Mouse (Mus musculus) adrenal gland, postnatal 36 days (tissue): ENCODE data around the gene Thegl. TPM values are rescaled to one million over a fixed set of nuclear protein-coding genes. Genes with fewer than 3 reads are reported as not detected.
A peak's percentile ranks its signal among the peaks of the same experiment; 100 is the strongest.
"Not testable (repeated sequence)": the region's sequence is repeated elsewhere in the genome, so short reads cannot be mapped to it uniquely, and the experiment has no call there.

Experiments
- DNase-seq, 2 experiments: peaks; one replicate each; pipeline ENCODE4 v3.0.0; 2021; ENCODE audit warnings: mixed read lengths in 1 of 2
- long read RNA-seq, 2 experiments: library from polyadenylated mRNA; stranded (forward); transcript quantifications; one replicate each; pipeline ENCODE4 v2.0.0; 2021; ENCODE audit warnings: borderline sequencing depth in 2 of 2
- total RNA-seq, 2 experiments: library from RNA; stranded (reverse); gene quantifications; 2 replicates each; pipeline ENCODE4 v1.2.3; 2021

Thegl gene
- not detected for total RNA-seq
- long read RNA-seq, experiment 1, result 0 reads
- long read RNA-seq, experiment 2, result 0 reads

DNA sequence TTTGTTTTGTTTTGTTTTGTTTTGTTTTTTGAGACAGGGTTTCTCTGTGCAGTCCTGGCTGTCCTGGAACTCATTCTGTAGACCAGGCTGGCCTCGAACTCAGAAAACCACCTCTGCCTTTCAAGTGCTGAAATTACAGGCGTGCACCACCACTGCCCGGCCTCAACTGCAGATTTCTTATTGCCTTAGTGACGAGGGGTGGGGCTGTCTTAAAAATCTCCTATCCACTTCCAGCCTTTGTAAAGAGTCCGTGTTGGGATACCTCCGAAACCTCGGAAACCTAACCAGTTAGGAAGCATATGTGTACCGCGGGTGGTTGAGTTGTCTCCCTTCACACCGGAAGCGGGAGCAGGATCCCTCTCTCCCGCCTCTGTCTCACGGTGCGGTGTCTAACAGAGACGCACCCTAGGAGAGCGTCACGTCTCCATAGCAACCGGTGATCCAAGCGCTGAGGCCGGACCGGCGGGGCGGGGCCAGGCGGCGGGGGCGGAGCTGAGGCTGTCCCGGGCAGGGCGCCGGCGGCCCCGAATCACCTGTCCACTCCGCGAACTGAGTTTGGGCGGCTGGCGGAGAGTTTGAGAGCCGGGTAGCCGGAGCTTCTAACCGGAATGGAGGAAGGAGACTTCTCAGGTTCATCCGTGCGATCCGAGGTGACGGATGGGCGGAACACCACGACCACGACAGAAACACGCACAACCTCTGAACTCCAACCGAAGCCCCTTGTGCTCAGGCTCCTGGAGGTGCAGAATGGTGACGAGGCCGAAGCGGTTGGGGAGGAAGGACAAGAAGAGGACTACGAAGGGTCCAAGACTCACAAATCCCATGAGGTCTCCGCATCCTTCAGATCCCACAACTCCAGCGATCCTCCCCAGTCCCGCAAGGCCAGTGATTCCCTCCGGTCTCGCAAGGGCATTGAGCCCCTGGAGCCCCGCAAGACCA, at the start of gene Thegl:
Gene Thegl (plus strand): TSS at position 480 of the 939 bp plus-strand sequence.
- peak; percentile 89 to 94 for DNase-seq

DNA sequence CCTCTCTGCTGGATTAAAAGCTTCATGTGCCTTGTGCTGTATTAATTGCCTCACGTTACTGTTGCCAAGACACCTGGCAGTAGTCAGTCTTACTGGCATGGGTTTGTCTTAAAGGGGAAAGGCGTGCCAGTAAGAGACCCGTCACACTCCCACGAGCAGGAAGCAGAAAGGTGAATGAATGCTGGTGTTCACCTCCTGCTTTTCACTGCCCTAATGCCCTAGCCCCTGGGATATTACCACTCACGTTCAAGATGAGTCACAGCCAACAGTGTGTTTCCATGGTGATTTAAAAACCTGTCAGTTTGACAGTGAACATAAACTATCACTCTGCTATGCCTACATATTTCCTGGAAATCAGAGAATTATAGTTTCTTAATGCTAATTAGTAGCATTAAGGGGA, 46.6 kb upstream of the Thegl start:
- DNase-seq, result no peak

DNA sequence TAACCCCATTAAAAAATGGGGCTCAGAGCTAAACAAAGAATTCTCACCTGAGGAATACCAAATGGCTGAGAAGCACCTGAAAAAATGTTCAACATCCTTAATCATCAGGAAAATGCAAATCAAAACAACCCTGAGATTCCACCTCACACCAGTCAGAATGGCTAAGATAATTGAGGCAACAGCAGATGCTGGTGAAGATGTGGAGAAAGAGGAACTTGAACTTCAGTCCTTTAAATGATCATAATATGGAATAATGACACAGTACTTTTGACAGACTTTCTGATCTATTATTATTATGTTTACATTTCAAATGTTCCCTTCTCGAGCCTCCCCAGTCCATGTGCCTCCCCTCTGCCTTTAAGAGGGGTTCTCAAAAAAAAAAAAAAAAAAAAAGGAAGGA, 44.7 kb upstream of the Thegl start:
- DNase-seq, result not testable (repeated sequence)

DNA sequence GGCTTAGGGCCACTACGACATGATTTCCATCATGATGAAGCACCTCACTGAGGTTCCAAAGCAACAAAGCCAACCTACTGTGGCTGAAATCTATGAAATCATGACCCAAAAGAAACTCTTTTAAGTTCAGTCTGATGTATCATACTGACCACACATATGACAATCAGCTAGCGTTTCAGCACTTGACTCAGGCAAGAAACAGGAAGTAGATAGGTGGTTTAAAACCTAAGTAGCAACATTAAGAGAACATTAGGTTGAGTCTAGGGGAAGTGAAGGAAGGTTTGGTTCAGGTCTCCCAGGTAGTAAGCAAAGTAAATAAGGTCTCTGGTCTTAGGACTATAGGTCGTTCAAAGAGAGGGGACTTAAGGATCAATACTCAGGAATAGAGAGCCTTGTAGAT, 42.3 kb upstream of the Thegl start:
- no peak for DNase-seq

DNA sequence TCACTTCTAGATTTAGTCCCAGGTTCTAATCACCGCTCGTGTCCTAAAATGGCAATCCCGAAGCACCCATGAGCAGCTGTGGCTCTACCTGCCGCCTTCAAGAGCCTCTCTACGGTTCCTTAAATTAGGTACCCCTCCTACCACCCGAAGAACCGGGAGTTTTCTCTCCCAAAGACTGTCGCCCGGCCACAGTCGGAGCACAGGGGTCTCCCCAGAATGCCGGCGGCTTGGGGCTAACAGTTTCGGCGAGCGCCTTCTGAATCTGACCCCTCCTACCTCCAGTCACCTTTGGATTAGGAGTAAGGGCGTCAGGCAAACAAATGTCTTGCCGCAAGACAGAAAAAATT, 41.6 kb upstream of the Thegl start:
- DNase-seq, result no peak

DNA sequence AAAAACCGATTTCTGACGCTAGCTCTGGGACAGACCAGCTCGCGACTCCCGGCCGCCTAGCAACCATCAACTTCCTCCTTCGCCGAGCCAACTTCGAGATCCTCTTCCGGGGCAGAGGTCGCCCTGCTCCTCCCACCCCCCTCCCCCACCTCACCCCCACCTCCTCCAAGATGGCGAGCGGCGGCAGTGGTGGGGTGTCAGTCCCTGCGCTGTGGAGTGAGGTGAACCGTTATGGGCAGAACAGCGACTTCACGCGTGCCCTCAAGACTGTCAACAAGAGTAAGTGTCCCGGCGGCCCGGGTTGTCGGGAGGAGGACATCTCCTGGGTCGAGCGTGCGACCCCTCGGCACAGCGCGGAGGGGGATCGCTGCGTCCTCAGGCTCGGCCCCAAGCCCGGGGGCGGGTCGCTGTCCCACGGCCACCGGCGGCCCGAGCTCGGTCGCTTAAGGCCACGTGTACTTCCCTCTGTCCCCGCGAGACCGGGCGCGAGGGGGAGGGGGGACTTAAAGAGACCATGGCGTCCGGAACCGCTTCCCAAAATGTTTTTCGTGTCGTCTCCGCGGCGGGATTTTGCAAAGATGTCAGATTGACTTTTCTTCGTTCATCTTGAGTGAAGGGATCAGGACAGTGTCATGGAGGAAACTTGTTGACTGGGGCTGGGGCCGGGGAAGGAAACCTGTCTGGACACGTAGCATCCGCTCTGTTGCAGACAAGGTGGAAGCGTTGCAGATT, 41.1 kb upstream of the Thegl start, which contains the start of gene Srp72:
Gene Srp72 (plus strand): TSS at position 130 of the 732 bp plus-strand sequence.
- DNase-seq, result peak; percentile 90 to 93

DNA sequence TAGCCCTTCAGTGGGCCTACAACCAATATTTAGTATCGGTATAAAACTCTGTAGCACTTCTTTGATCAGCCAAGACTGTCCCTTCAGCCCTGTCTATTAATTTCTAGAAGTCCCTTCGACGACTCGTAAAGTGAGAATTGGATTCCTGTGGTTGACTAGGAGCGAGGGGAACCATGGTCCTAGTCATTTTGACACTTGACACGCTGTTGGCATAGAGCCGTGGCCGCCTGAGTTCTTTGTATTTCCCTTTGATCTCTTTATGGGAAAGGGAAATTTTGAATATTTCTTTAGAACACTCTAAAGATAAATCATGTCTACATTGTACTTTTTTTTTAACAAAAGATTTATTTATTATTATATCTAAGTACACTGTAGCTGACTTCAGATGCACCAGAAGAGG, 40.1 kb upstream of the Thegl start:
- DNase-seq, result peak; percentile 36 to 50

DNA sequence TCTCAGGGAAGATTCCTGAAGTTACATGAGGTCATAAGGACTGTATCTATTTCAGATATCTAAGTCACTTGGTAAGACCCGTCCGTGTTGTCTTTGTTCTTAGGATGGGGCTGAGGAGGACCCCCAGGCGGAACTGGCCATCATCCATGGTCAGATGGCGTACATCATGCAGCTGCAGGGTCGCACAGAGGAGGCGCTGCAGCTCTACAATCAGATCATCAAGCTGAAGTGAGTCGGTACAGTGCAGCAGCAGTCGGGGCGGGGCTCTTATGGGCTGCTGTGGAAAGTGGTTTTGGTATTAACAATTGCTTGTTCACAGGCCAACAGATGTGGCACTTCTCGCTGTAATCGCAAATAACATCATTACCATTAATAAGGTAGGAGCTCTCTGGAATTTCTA, 31.8 kb upstream of the Thegl start:
- DNase-seq, result no peak

DNA sequence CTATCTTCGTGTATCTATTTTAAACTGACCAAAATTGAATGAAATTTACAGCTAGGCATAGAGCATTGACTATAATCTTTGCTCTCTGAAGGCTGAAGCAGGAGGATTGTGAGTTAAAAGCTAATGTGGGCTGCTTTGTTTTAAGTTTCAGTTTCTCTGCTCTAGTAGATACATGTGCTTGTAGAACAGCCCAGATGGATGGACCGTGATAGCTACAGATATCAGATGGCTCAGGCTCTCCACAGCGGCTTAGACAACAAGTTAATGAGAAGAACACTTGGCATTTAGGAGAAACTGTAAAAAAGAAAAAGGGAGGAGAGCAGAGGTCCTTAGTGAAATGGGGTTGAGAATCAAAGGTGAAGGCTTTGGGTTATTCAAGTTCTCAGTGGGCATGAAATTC, 25.0 kb upstream of the Thegl start:
- DNase-seq, result no peak

DNA sequence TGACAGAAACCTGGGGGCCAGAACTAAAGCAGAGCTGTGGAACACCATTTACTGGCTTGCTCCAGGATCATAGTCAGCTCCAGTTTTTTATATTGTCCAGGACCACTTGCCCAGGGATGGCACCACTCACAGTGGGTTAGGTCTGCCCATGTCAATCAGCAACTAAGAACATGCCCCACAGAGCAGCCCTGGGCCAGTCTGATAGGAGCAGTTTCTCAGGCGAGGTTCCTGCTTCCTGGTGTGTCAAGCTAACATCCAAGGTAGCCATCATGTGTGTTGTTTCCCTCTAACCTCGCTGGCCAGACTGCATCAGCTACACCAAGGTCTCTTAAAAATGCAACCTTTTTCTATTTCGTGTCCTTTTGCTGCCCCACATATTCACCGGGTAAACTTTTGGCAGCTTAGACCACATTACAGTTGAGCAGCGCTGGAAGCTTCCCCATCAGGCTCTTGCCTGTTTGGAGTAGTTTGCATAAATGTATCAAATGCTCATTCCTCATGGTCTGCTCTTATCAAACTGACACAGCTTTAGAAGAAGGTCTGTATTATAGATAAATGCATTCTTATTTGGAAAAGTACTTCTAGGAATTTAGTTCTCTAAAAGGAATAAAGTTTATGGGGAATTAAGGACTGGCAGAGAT, 22.5 kb upstream of the Thegl start:
- DNase-seq, result no peak

DNA sequence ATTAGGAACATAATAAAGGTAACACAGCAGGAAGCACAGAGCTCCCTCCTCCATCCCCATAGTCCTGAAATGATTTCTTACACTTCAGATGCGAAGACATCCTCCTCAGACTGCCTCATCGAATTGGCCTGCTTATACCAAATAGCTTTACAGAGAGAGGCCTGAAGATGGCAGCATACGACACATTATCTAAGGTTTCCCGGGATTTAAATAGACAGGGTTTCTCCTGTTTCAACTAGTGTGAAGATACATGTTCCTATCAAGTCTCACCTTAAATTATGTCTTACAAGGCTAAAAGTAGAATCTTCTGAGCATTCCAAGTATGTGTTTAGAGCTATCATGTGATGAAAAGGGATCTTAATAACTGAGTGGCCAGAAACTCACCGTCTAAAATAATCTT, 17.4 kb upstream of the Thegl start:
- peak in 1 of 2 experiments; percentile 20 for DNase-seq

DNA sequence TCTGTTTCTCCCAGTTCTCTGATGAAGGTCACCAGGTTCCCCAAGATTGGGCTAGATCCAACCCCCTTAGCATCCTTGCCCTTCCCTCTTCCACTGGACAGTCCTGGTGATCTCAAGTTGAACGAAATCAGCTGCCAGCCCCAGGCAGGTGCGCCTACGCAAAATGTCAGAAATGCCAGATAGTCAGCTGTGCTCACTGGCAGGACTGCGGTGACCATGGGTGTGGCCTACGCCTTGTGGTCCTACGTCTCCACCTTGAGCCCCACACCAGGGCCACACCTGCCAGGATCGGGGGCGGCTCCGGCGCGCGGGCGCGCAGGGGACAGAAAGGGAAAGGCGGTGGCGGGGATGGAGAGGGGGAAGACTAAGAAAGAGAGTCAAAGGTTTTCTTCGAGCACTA, 14.6 kb upstream of the Thegl start:
- no peak for DNase-seq

DNA sequence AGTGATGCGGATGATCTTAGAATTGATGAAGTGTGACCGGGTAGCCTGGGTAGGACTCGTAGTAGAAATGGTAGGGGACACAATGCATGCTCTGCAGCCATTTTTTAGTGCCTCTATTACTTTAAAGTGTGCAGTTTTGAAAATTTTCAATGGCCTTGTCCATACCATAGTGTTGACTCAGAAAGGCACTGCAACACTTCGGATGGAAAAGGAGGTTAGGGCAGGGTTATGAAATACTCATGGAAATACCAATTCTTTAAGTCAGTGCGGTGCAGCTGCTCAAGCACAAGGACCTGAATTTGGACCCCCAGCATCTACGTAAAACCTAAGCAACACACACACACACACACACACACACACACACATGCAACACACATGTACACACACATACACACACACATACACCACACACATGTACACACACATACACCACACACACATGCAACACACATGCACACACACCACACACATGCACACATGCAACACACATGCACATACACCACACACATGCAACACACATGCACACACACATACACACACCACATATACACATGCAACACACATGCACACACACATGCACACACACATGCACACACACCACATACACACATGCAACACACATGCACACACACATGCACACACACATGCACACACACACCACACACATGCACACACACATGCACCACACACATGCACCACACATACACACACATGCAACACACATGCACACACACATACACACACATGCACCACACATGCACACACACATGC, 11.6 kb upstream of the Thegl start, which contains the start of gene Arl9:
Gene Arl9 (plus strand): TSS at position 5 of the 771 bp plus-strand sequence.
- DNase-seq, result no peak

DNA sequence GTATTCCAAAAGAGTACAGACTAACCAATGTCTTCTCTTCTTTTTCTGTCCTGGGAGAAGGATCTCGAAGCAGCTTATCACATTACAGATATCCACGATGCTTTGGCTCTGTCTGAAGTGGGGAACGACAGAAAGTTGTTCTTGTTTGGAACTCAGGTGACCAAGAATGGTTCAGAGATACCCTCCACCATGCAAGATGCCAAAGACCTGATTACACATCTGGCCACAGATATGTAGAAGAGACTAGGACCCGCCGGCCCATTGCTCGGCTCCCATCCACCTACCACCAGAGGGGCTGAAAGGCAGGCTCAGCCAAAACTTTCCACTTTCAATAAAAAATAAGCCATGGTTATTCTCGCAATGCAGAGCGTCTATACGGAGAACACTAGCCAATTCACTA, 5.5 kb upstream of the Thegl start:
- no peak for DNase-seq

DNA sequence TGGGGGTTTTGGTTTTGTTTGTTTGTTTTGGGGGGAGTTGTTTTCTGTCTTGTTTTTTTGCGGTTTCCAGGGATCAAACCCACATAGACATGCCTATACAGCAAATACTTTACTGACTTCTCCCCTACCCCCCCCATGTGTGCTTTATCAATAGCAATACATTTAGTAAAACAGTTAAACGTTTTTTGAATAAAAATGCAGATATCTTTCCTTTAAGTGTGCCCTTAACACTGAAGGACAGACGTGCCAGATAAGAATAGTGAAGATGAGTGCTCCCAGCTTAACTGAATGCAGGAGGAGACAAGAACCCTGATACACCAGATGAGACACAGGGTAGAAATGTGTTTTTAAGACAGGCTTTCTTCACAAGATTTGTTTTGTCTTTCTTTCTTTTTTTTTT, 4.7 kb upstream of the Thegl start:
- DNase-seq, result no peak

DNA sequence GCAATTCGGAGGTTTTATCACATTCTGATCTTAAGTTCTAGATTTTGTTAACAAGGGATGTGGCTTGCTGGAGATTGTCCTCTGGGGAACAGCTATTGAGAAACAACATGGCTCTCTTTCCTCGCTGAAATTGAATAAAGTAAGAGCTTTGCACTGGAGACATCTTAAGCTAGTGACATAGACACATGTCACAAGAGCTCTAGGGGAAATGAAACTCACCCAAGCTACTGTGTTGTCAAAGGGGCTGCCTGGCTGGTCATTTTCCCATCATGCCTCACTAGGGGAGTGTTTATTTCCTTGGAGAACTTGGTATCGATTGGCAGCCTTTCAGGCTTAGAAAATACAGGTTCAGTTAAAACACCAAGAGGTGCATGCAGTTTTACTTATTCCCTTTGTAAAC, 2.7 kb upstream of the Thegl start:
- DNase-seq, result no peak

DNA sequence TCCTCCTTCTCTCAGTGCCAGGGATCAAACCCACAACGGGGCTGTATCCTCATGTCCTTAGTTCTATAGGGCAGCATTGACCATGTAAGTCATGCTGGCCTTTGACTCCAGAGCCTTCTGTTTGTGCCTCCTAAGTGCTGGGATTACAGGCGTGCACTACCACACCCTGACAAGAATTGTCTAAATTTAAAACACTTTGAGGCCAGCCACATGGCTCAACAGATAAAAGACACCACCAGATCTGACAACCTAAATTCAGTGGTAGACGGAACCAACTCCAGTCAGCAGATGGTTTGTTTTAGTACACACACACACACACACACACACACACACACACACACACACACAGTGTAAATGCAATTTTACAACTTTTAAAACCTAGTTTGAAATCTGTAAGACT, 12.2 kb downstream of the Thegl start:
- no peak for DNase-seq

DNA sequence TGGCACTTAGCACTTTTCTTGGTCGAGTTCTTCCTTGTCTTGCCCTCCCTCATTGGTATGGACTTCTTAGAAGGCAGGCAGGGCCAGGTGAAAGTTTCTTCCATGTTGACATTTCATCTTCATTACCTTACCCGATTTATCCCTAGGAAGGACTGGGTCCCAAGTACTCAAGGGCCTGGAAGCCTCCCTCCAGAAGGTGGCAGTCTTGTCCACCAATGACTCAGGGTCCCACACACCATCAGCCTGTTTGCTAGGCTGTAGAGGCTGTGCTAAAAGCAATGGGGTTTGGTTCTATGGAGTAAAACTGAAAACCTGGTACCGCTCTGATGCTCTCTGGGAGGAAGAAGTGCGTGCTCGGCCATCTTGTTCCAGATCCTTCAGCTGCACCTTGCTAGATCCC, 13.9 kb downstream of the Thegl start:
- peak; percentile 50 to 61 for DNase-seq

DNA sequence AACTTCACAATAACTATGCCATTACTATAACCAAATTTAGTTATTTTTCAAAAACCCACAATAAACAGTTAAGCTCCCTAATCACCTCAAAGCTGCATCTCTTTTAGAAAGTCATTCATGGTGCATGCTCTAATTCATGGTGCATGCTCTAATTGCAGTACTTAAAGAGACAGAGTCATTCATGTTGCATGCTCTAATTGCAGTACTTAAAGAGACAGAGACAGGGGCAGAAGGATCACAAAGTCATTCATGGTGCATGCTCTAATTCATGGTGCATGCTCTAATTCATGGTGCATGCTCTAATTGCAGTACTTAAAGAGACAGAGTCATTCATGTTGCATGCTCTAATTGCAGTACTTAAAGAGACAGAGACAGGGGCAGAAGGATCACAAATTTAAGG, 19.3 kb downstream of the Thegl start:
- DNase-seq, result not testable (repeated sequence)

DNA sequence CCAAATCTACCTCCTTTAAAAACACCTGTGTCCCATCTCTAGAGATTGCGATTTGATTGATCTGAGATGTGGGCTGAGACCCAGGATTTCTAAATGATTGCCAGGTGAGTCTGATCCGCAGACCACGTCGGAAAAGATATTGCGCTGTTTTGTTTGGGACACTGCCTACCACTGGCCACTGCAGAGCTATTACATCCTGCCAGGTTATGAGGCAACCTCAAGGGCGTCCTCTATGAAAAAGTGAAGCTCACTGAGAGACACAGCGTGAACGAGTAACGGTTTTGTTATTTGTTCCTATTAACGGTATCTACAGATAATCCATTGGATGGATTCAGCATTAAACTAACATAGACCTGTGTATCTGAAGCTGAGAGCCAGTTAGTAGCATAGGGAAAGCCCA, 22.6 kb downstream of the Thegl start:
- no peak for DNase-seq

DNA sequence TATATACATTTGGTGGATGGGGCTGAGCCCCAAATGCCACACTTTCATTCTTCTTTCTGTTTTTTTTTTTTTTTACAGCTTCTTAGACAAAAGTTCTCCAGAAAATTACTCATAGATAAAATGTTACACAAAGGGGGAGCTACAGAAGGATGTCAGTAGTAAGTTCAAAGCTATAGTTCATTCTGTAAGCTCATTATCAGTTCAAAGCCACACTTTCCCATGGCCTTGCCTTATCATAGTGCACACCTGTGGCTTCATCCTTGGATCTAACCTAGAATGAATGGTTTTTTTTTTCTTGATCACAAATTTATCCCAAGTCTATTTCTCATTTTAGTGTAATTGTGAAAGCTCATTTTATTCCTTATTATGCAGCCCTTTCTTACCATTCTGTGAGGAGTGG, 23.6 kb downstream of the Thegl start:
- no peak for DNase-seq

DNA sequence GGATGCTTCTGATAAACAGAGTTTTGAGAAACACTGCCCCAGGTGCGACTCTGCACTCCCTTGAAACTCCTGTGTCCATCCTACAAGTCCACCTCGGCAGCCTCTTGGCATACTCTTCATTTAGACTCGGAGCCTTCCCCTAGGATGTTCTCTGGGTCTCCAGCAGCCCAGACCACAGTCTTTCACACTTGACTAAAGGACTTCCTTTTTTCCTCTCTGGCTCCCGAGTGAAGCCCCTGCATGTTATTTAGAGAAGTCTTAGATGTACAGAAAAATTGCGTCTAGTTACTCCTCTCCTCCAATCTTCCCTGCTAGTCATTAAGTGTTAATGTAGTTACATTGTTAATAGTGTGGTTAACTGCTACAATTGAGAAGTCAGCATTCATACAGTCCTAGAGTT, 28.5 kb downstream of the Thegl start:
- DNase-seq, result no peak
